Mouse (Mus musculus) forebrain, embryonic 15.5 days (tissue): ENCODE data around the gene 1700029H14Rik. TPM values are rescaled to one million over a fixed set of nuclear protein-coding genes. Genes with fewer than 3 reads are reported as not detected.

Source experiments
- polyA plus RNA-seq: library from polyadenylated mRNA; unstranded; fragments of >200 nt; fragmentation: Nextera tagmentation; extraction: Ambion mirVana; gene quantifications from 2 replicates; pipeline ENCODE4 v1.2.1, GENCODE M21; 2015

Gene 1700029H14Rik
- polyA plus RNA-seq, 1 experiment from 2014 or later: not detected

Other genes starting within 250 kb of the 1700029H14Rik start
- gene Tfdp1, start 223.7 kb downstream of the 1700029H14Rik start, polyA plus RNA-seq: 144 and 146 TPM in 2 replicates
- not detected in 2 replicates for gene Atp4b, start 165.6 kb downstream of the 1700029H14Rik start, polyA plus RNA-seq
- gene Grk1, start 157.4 kb downstream of the 1700029H14Rik start, polyA plus RNA-seq: 0.03 TPM in 1 of 2 replicates, not detected in the other
- gene Tmem255b, start 127.3 kb downstream of the 1700029H14Rik start, polyA plus RNA-seq: 0.36 TPM in 1 of 2 replicates, not detected in the other
- 21.1 and 23.3 TPM in 2 replicates for gene Gas6, start 68.0 kb downstream of the 1700029H14Rik start, polyA plus RNA-seq
- gene Rasa3, start 115.1 kb upstream of the 1700029H14Rik start, polyA plus RNA-seq: 22.1 and 23.4 TPM in 2 replicates
- gene Cfap97d2, start 143.4 kb upstream of the 1700029H14Rik start, polyA plus RNA-seq: 0.75 and 1.2 TPM in 2 replicates
- gene Cdc16, start 195.2 kb upstream of the 1700029H14Rik start, polyA plus RNA-seq: 182 and 187 TPM in 2 replicates
- gene Upf3a, start 223.2 kb upstream of the 1700029H14Rik start, polyA plus RNA-seq: 43.9 and 46.8 TPM in 2 replicates